Mouse (Mus musculus) small intestine, adult 2 months (tissue): ENCODE measurements around the gene Bag3. TPM values are rescaled to one million over a fixed set of nuclear protein-coding genes. Genes with fewer than 3 reads are reported as not detected.

Experiments used
- H3K27ac ChIP-seq: fragments of 200-500 bp; 2 replicates; pipeline ENCODE4 v1.5.1; 2012; ENCODE audit warnings: low read depth, low read length, control low read depth, inconsistent platforms; ENCODE audit not compliant: insufficient read depth
- H3K27me3 ChIP-seq: fragments of 200-500 bp; 2 replicates; pipeline ENCODE4 v1.6.1; 2012; ENCODE audit warnings: mild to moderate bottlenecking, moderate library complexity, low read length, inconsistent platforms; ENCODE audit not compliant: control insufficient read depth, insufficient read depth
- H3K36me3 ChIP-seq: fragments of 200-500 bp; 2 replicates; pipeline ENCODE4 v1.6.1; 2012; ENCODE audit warnings: mild to moderate bottlenecking, low read length, control low read depth, inconsistent platforms; ENCODE audit not compliant: control insufficient read depth, insufficient read depth
- H3K4me1 ChIP-seq: fragments of 200-500 bp; 2 replicates; pipeline ENCODE4 v1.6.1; 2012; ENCODE audit warnings: low read length, inconsistent platforms, mixed read lengths; ENCODE audit not compliant: control insufficient read depth, insufficient read depth, insufficient read length
- H3K4me3 ChIP-seq: fragments of 200-500 bp; 2 replicates; pipeline ENCODE4 v1.5.1; 2012; ENCODE audit warnings: low read depth, mild to moderate bottlenecking, control low read depth, inconsistent platforms, low read length, moderate library complexity
- CTCF ChIP-seq: fragments of 200-500 bp; IDR thresholded peaks from 2 replicates; pipeline ENCODE4 v1.5.1; 2012; ENCODE audit warnings: low read depth, mild to moderate bottlenecking, control low read depth, inconsistent platforms, low read length, moderate library complexity, mixed read lengths; ENCODE audit not compliant: insufficient replicate concordance, insufficient read length; ENCODE audit errors: extremely low read depth
- POLR2A ChIP-seq: fragments of 200-500 bp; IDR thresholded peaks from 2 replicates; pipeline ENCODE4 v1.6.1; 2012; ENCODE audit warnings: low read depth, mild to moderate bottlenecking, control low read depth, inconsistent platforms, low read length, moderate library complexity
- WGBS: fragments of 180-500 bp; shearing (Covaris S2); methylation state at CpG from one replicate; pipeline ENCODE4 v1.1.7; 2018; 5-methylcytosine and 5-hydroxymethylcytosine counted together
- polyA plus RNA-seq: library from polyadenylated mRNA; depleted of rRNA; stranded (reverse); fragments of >200 nt; gene quantifications from 2 replicates; pipeline ENCODE4 v1.2.3, GENCODE M21; 2012

The Bag3 gene
- polyA plus RNA-seq, 1 experiment = 32.8 TPM

- 57% methylated on average over 4 of the region's 4 CpGs for WGBS
- Histone ChIP-seq H3K27me3 (no peaks in the 10 kb centered on the region), H3K4me3 (no peak overlapping the region), H3K27ac (no peak overlapping the region), H3K4me1 (peaks cover 53% of the 10 kb centered on the region), H3K36me3 (peaks cover 17% of the 10 kb centered on the region)
- TF ChIP-seq CTCF (no peak), POLR2A (no peak)
These were observed 14.3 kb downstream of the Bag3 start for GRCm38 (mm10) chr7:128537676-128538075.

GRCm38 (mm10) chr7:128538196-128538595, 14.8 kb downstream of the Bag3 start:
- H3K36me3 ChIP-seq = peaks cover 18% of the 10 kb centered on the region
- H3K27me3 ChIP-seq = no peaks in the 10 kb centered on the region
- WGBS = 67% methylated on average over 4 of the region's 4 CpGs
- no peak overlapping the region for H3K27ac ChIP-seq
- peaks cover 54% of the 10 kb centered on the region for H3K4me1 ChIP-seq
- no peak overlapping the region for H3K4me3 ChIP-seq
- no peak for TF ChIP-seq POLR2A
- TF ChIP-seq CTCF = no peak

GRCm38 (mm10) chr7:128538769-128539168, 15.4 kb downstream of the Bag3 start:
- WGBS = 76% methylated on average over 5 of the region's 5 CpGs
- no peaks in the 10 kb centered on the region for H3K27me3 ChIP-seq
- H3K36me3 ChIP-seq = peaks cover 18% of the 10 kb centered on the region
- peaks cover 55% of the 10 kb centered on the region for H3K4me1 ChIP-seq
- TF ChIP-seq CTCF = no peak
- no peak overlapping the region for H3K27ac ChIP-seq
- no peak overlapping the region for H3K4me3 ChIP-seq

- peaks cover 28% of the 10 kb centered on the region for H3K36me3 ChIP-seq
- H3K27ac ChIP-seq = no peak overlapping the region
- no peaks in the 10 kb centered on the region for H3K27me3 ChIP-seq
- H3K4me3 ChIP-seq = no peak overlapping the region
- H3K4me1 ChIP-seq = peaks cover 47% of the 10 kb centered on the region
- 90% methylated on average over 13 of the region's 13 CpGs for WGBS
- TF ChIP-seq POLR2A (no peak), CTCF (no peak)
These were observed 16.7 kb downstream of the Bag3 start for GRCm38 (mm10) chr7:128540111-128540510.

GRCm38 (mm10) chr7:128540734-128541133, 17.3 kb downstream of the Bag3 start:
- peaks cover 40% of the 10 kb centered on the region for H3K4me1 ChIP-seq
- no peak overlapping the region for H3K4me3 ChIP-seq
- no peak for TF ChIP-seq CTCF
- no peak for TF ChIP-seq POLR2A
- peaks cover 34% of the 10 kb centered on the region for H3K36me3 ChIP-seq
- H3K27ac ChIP-seq = no peak overlapping the region
- WGBS = 88% methylated on average over 16 of the region's 16 CpGs
- no peaks in the 10 kb centered on the region for H3K27me3 ChIP-seq

GRCm38 (mm10) chr7:128541186-128541585, 17.8 kb downstream of the Bag3 start:
- Histone ChIP-seq H3K4me1 (peaks cover 39% of the 10 kb centered on the region), H3K27ac (no peak overlapping the region), H3K36me3 (peaks cover 38% of the 10 kb centered on the region), H3K27me3 (no peaks in the 10 kb centered on the region), H3K4me3 (no peak overlapping the region)
- 67% methylated on average over 9 of the region's 9 CpGs for WGBS
- TF ChIP-seq POLR2A = no peak

GRCm38 (mm10) chr7:128541771-128542170, 18.4 kb downstream of the Bag3 start:
- no peak overlapping the region for H3K27ac ChIP-seq
- peaks cover 34% of the 10 kb centered on the region for H3K4me1 ChIP-seq
- peaks cover 42% of the 10 kb centered on the region for H3K36me3 ChIP-seq
- no peaks in the 10 kb centered on the region for H3K27me3 ChIP-seq
- no peak overlapping the region for H3K4me3 ChIP-seq
- TF ChIP-seq POLR2A = no peak
- TF ChIP-seq CTCF = no peak
- 85% methylated on average over 17 of the region's 17 CpGs for WGBS

GRCm38 (mm10) chr7:128542488-128542887, 19.1 kb downstream of the Bag3 start:
- Histone ChIP-seq H3K36me3 (peaks cover 47% of the 10 kb centered on the region), H3K27me3 (no peaks in the 10 kb centered on the region), H3K4me3 (no peak overlapping the region), H3K27ac (peak overlapping the region; percentile 57; the same call in 1 of the 2 replicates), H3K4me1 (peaks cover 32% of the 10 kb centered on the region)
- TF ChIP-seq POLR2A = no peak
- TF ChIP-seq CTCF = no peak
- WGBS = 44% methylated on average over 4 of the region's 4 CpGs
